Mouse (Mus musculus): ENCODE results near the gene Serpinb8. TPM values are rescaled to one million over a fixed set of nuclear protein-coding genes. Genes with fewer than 3 reads are reported as not detected.

Serpinb8 gene
- polyA plus RNA-seq, 1 experiment from 2014 or later: 8.8 TPM

- Histone ChIP-seq H3K9me3 (ENCODE audit: control insufficient read depth, low read length) (no peaks in the 10 kb centered on the region), H3K27ac (replicated peaks; ENCODE audit: low read depth, low read length) (no peak overlapping the region), H3K4me1 (ENCODE audit: control insufficient read depth, insufficient read depth, low read length) (no peaks in the 10 kb centered on the region), H3K27me3 (replicated peaks; ENCODE audit: control insufficient read depth, insufficient read depth, low read length) (no peaks in the 10 kb centered on the region), H3K36me3 (ENCODE audit: control insufficient read depth, insufficient read depth, low read length) (no peaks in the 10 kb centered on the region), H3K4me3 (ENCODE audit: low read depth, low read length) (no peak overlapping the region), H3K4me2 (ENCODE audit: low read depth, low read length) (no peak overlapping the region), H3K9ac (ENCODE audit: low read depth, low read length) (no peak overlapping the region)
- 88% methylated on average over 3 of the region's 3 CpGs for WGBS
- ATAC-seq (ENCODE audit: low read depth): no peak
- no peak for DNase-seq (ENCODE audit: low spot score)
Observed at GRCm38 (mm10) chr1:107584932-107585331, 4.9 kb upstream of the Serpinb8 start.

- Histone ChIP-seq H3K27me3 (replicated peaks; ENCODE audit: control insufficient read depth, insufficient read depth, low read length) (no peaks in the 10 kb centered on the region), H3K4me1 (ENCODE audit: control insufficient read depth, insufficient read depth, low read length) (no peaks in the 10 kb centered on the region), H3K36me3 (ENCODE audit: control insufficient read depth, insufficient read depth, low read length) (no peaks in the 10 kb centered on the region), H3K4me2 (ENCODE audit: low read depth, low read length) (no peak overlapping the region), H3K9ac (ENCODE audit: low read depth, low read length) (no peak overlapping the region), H3K4me3 (ENCODE audit: low read depth, low read length) (no peak overlapping the region), H3K27ac (replicated peaks; ENCODE audit: low read depth, low read length) (no peak overlapping the region), H3K9me3 (ENCODE audit: control insufficient read depth, low read length) (no peaks in the 10 kb centered on the region)
- no peak for ATAC-seq (ENCODE audit: low read depth)
- DNase-seq (ENCODE audit: low spot score): no peak
- WGBS: 94% methylated on average over 3 of the region's 3 CpGs
Observed at GRCm38 (mm10) chr1:107586196-107586595, 3.6 kb upstream of the Serpinb8 start.

- DNase-seq (ENCODE audit: low spot score): no peak
- no peak overlapping the region for H3K4me3 ChIP-seq (ENCODE audit: low read depth, low read length)
- no peak overlapping the region for H3K27ac ChIP-seq (replicated peaks; ENCODE audit: low read depth, low read length)
- H3K27me3 ChIP-seq (replicated peaks; ENCODE audit: control insufficient read depth, insufficient read depth, low read length): no peaks in the 10 kb centered on the region
- H3K9me3 ChIP-seq (ENCODE audit: control insufficient read depth, low read length): no peaks in the 10 kb centered on the region
- H3K9ac ChIP-seq (ENCODE audit: low read depth, low read length): no peak overlapping the region
- ATAC-seq (ENCODE audit: low read depth): no peak
- no peak overlapping the region for H3K4me2 ChIP-seq (ENCODE audit: low read depth, low read length)
- no peaks in the 10 kb centered on the region for H3K4me1 ChIP-seq (ENCODE audit: control insufficient read depth, insufficient read depth, low read length)
- H3K36me3 ChIP-seq (ENCODE audit: control insufficient read depth, insufficient read depth, low read length): no peaks in the 10 kb centered on the region
Observed at GRCm38 (mm10) chr1:107588206-107588605, 1.6 kb upstream of the Serpinb8 start.

GRCm38 (mm10) chr1:107588642-107589041 is 1.2 kb upstream of the Serpinb8 start:
- WGBS: 47% methylated on average over 1 of the region's 1 CpGs
- Histone ChIP-seq H3K27me3 (replicated peaks; ENCODE audit: control insufficient read depth, insufficient read depth, low read length) (no peaks in the 10 kb centered on the region), H3K9me3 (ENCODE audit: control insufficient read depth, low read length) (no peaks in the 10 kb centered on the region), H3K9ac (ENCODE audit: low read depth, low read length) (no peak overlapping the region), H3K36me3 (ENCODE audit: control insufficient read depth, insufficient read depth, low read length) (no peaks in the 10 kb centered on the region), H3K4me3 (ENCODE audit: low read depth, low read length) (no peak overlapping the region), H3K27ac (replicated peaks; ENCODE audit: low read depth, low read length) (no peak overlapping the region), H3K4me2 (ENCODE audit: low read depth, low read length) (no peak overlapping the region), H3K4me1 (ENCODE audit: control insufficient read depth, insufficient read depth, low read length) (no peaks in the 10 kb centered on the region)
- DNase-seq (ENCODE audit: low spot score): no peak
- ATAC-seq (ENCODE audit: low read depth): no peak

GRCm38 (mm10) chr1:107592644-107593043 is 2.8 kb downstream of the Serpinb8 start:
- no peaks in the 10 kb centered on the region for H3K36me3 ChIP-seq (ENCODE audit: control insufficient read depth, insufficient read depth, low read length)
- H3K4me1 ChIP-seq (ENCODE audit: control insufficient read depth, insufficient read depth, low read length): no peaks in the 10 kb centered on the region
- ATAC-seq (ENCODE audit: low read depth) (no peak), DNase-seq (ENCODE audit: low spot score) (no peak)
- no peaks in the 10 kb centered on the region for H3K27me3 ChIP-seq (replicated peaks; ENCODE audit: control insufficient read depth, insufficient read depth, low read length)
- H3K9me3 ChIP-seq (ENCODE audit: control insufficient read depth, low read length): no peaks in the 10 kb centered on the region
- no peak overlapping the region for H3K27ac ChIP-seq (replicated peaks; ENCODE audit: low read depth, low read length)
- H3K4me3 ChIP-seq (ENCODE audit: low read depth, low read length): no peak overlapping the region
- no peak overlapping the region for H3K4me2 ChIP-seq (ENCODE audit: low read depth, low read length)
- 69% methylated on average over 3 of the region's 3 CpGs for WGBS
- H3K9ac ChIP-seq (ENCODE audit: low read depth, low read length): no peak overlapping the region

- DNase-seq (ENCODE audit: low spot score) (peak; percentile 11), ATAC-seq (ENCODE audit: low read depth) (no peak)
- H3K36me3 ChIP-seq (ENCODE audit: control insufficient read depth, insufficient read depth, low read length): no peaks in the 10 kb centered on the region
- H3K4me1 ChIP-seq (ENCODE audit: control insufficient read depth, insufficient read depth, low read length): no peaks in the 10 kb centered on the region
- no peak overlapping the region for H3K4me2 ChIP-seq (ENCODE audit: low read depth, low read length)
- H3K9ac ChIP-seq (ENCODE audit: low read depth, low read length): no peak overlapping the region
- H3K27me3 ChIP-seq (replicated peaks; ENCODE audit: control insufficient read depth, insufficient read depth, low read length): no peaks in the 10 kb centered on the region
- H3K4me3 ChIP-seq (ENCODE audit: low read depth, low read length): no peak overlapping the region
- H3K27ac ChIP-seq (replicated peaks; ENCODE audit: low read depth, low read length): no peak overlapping the region
- WGBS: 63% methylated on average over 2 of the region's 2 CpGs
- H3K9me3 ChIP-seq (ENCODE audit: control insufficient read depth, low read length): no peaks in the 10 kb centered on the region
Observed at GRCm38 (mm10) chr1:107593469-107593868, 3.7 kb downstream of the Serpinb8 start.

- no peak overlapping the region for H3K9ac ChIP-seq (ENCODE audit: low read depth, low read length)
- no peak for DNase-seq (ENCODE audit: low spot score)
- H3K36me3 ChIP-seq (ENCODE audit: control insufficient read depth, insufficient read depth, low read length): no peaks in the 10 kb centered on the region
- H3K27ac ChIP-seq (replicated peaks; ENCODE audit: low read depth, low read length): no peak overlapping the region
- H3K9me3 ChIP-seq (ENCODE audit: control insufficient read depth, low read length): no peaks in the 10 kb centered on the region
- ATAC-seq (ENCODE audit: low read depth): no peak
- no peaks in the 10 kb centered on the region for H3K27me3 ChIP-seq (replicated peaks; ENCODE audit: control insufficient read depth, insufficient read depth, low read length)
- H3K4me2 ChIP-seq (ENCODE audit: low read depth, low read length): no peak overlapping the region
- no peaks in the 10 kb centered on the region for H3K4me1 ChIP-seq (ENCODE audit: control insufficient read depth, insufficient read depth, low read length)
- H3K4me3 ChIP-seq (ENCODE audit: low read depth, low read length): no peak overlapping the region
Observed at GRCm38 (mm10) chr1:107596874-107597273, 7.1 kb downstream of the Serpinb8 start.

GRCm38 (mm10) chr1:107598476-107598875 is 8.7 kb downstream of the Serpinb8 start:
- H3K27ac ChIP-seq (replicated peaks; ENCODE audit: low read depth, low read length): no peak overlapping the region
- no peaks in the 10 kb centered on the region for H3K36me3 ChIP-seq (ENCODE audit: control insufficient read depth, insufficient read depth, low read length)
- H3K4me3 ChIP-seq (ENCODE audit: low read depth, low read length): no peak overlapping the region
- no peak overlapping the region for H3K4me2 ChIP-seq (ENCODE audit: low read depth, low read length)
- H3K9ac ChIP-seq (ENCODE audit: low read depth, low read length): no peak overlapping the region
- ATAC-seq (ENCODE audit: low read depth) (no peak), DNase-seq (ENCODE audit: low spot score) (peak; percentile 34)
- H3K9me3 ChIP-seq (ENCODE audit: control insufficient read depth, low read length): no peaks in the 10 kb centered on the region
- H3K4me1 ChIP-seq (ENCODE audit: control insufficient read depth, insufficient read depth, low read length): no peaks in the 10 kb centered on the region
- H3K27me3 ChIP-seq (replicated peaks; ENCODE audit: control insufficient read depth, insufficient read depth, low read length): no peaks in the 10 kb centered on the region

GRCm38 (mm10) chr1:107608942-107609341 is 19.1 kb downstream of the Serpinb8 start:
- no peak for ATAC-seq (ENCODE audit: low read depth)
- DNase-seq (ENCODE audit: low spot score): no peak
- Histone ChIP-seq H3K9ac (ENCODE audit: low read depth, low read length) (no peak overlapping the region), H3K9me3 (ENCODE audit: control insufficient read depth, low read length) (no peaks in the 10 kb centered on the region), H3K36me3 (ENCODE audit: control insufficient read depth, insufficient read depth, low read length) (no peaks in the 10 kb centered on the region), H3K4me1 (ENCODE audit: control insufficient read depth, insufficient read depth, low read length) (no peaks in the 10 kb centered on the region), H3K4me3 (ENCODE audit: low read depth, low read length) (no peak overlapping the region), H3K27me3 (replicated peaks; ENCODE audit: control insufficient read depth, insufficient read depth, low read length) (no peaks in the 10 kb centered on the region), H3K27ac (replicated peaks; ENCODE audit: low read depth, low read length) (no peak overlapping the region), H3K4me2 (ENCODE audit: low read depth, low read length) (no peak overlapping the region)
- 57% methylated on average over 1 of the region's 1 CpGs for WGBS
